9 mouse cellular contexts compared by ENCODE assay signal in the genomic region with DNA sequence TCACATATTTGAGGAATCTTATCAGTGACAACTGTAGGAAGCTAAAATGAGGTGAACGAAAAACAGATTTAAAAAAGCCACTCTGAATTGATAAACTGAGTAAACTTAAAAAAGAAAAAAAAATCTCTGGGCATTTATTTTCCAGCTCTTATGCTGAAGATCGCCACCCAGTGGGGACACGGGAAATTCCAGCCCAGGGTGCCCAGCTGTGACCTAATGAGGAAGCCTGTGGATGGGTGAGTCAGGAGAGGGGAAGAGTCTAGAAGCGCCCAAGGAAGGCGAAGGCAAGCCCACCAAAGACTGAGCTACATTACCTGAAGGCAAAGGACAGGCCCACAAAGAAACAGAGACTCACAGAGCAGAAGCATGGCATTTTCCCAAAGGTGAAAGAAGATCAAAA.
A peak's percentile ranks its signal among the peaks of the same experiment; 100 is the strongest.
DNase-seq lines count a peak whose midpoint lies in the region; ATAC-seq lines count a peak whose summit lies in the region.
"Had no signal": no experiment of that assay in that cellular context is flagged by ENCODE, and none has a peak within 500 bp of the region (broad histone marks: within the 10 kb centered on the region; RNA-seq: fewer than 3 reads in every experiment).

No protein-coding gene starts in this region.

- WGBS in heart, embryonic 14.5 days: 10% methylated on average over 5 of the region's 5 CpGs
- 34% methylated on average over 5 of the region's 5 CpGs for WGBS in midbrain, embryonic 12.5 days

- peaks cover 3% of the 10 kb centered on the region; the same call in 1 of the 2 replicates for H3K9me3 ChIP-seq in heart, embryonic 14.5 days (ENCODE audit: control insufficient read depth, low read length)
- 0 out of 2 replicates have a peak, but pooled peaks cover 3% of the 10 kb centered on the region for H3K9me3 ChIP-seq in midbrain, embryonic 12.5 days

- no peaks in the 10 kb centered on the region for H3K27me3 ChIP-seq in heart, embryonic 14.5 days (ENCODE audit: control insufficient read depth, insufficient read depth, low read length)
- H3K27me3 ChIP-seq in midbrain, embryonic 12.5 days: no peaks in the 10 kb centered on the region

- peak overlapping the region; percentile 54 for H3K9ac ChIP-seq in heart, embryonic 14.5 days (ENCODE audit: low read length)
- H3K9ac ChIP-seq in midbrain, embryonic 12.5 days (replicated peaks): no peak overlapping the region

- peak; percentile 28 to 57 for DNase-seq in cerebellum, postnatal 25 days
- no peak for DNase-seq in cerebellum, adult 11-12 months
- peak; percentile 13 to 48 for DNase-seq in urinary bladder, adult 18-20 months (ENCODE audit: low spot score in 2 of 2)
- DNase-seq in urinary bladder, postnatal 4 days (ENCODE audit: low spot score in 2 of 2): no peak
- DNase-seq in layer of hippocampus, postnatal 10 days (ENCODE audit: low spot score in 2 of 2): peak; percentile 53 to 69
- no peak for DNase-seq in thymus, adult 18-20 months

- peak overlapping the region in 1 of 2 experiments; percentile 3; a peak in 2 of 4 replicates for H3K4me3 ChIP-seq in heart, embryonic 14.5 days (ENCODE audit: control insufficient read depth in 1 of 2, insufficient read depth in 1 of 2, low read depth in 1 of 2, low read length in 2 of 2)
- H3K4me3 ChIP-seq in midbrain, embryonic 12.5 days: no peak overlapping the region

- H3K4me2 ChIP-seq in heart, embryonic 14.5 days (ENCODE audit: low read length): peak overlapping the region; percentile 60
- no peak overlapping the region for H3K4me2 ChIP-seq in midbrain, embryonic 12.5 days (replicated peaks)

- no peak for ATAC-seq in heart, embryonic 14.5 days (ENCODE audit: insufficient number of reproducible peaks, insufficient read depth, low FRiP score, low read depth)
- peak; percentile 62; the same call in 1 of the 2 replicates for ATAC-seq in midbrain, embryonic 12.5 days (ENCODE audit: low FRiP score, low read depth)

- peak overlapping the region; percentile 76 to 78 for H3K27ac ChIP-seq in heart, embryonic 14.5 days (replicated peaks in 1 of 2; ENCODE audit: control insufficient read depth in 1 of 2, insufficient read depth in 1 of 2, low read depth in 2 of 2, low read length in 2 of 2)
- no peak overlapping the region for H3K27ac ChIP-seq in midbrain, embryonic 12.5 days (replicated peaks)

- peaks cover 11 to 21% of the 10 kb centered on the region in 2 experiments for H3K4me1 ChIP-seq in heart, embryonic 14.5 days (ENCODE audit: control insufficient read depth in 2 of 2, insufficient read depth in 2 of 2, low read length in 2 of 2)
- H3K4me1 ChIP-seq in midbrain, embryonic 12.5 days: peaks cover 6% of the 10 kb centered on the region; the same call in 1 of the 2 replicates

- H3K36me3 ChIP-seq in heart, embryonic 14.5 days (ENCODE audit: control insufficient read depth, insufficient read depth, low read length): no peaks in the 10 kb centered on the region
- H3K36me3 ChIP-seq in midbrain, embryonic 12.5 days: no peaks in the 10 kb centered on the region
- H3K36me3 ChIP-seq: G1E had no signal

Comparison
In these comparisons a context has a peak if more than half of its experiments do, and no peak if none do; other contexts are left out.
1. DNase-seq: peak in cerebellum, postnatal 25 days (2 of 2), urinary bladder, adult 18-20 months (2 of 2) and layer of hippocampus, postnatal 10 days (2 of 2); none in cerebellum, adult 11-12 months (single experiment), urinary bladder, postnatal 4 days (0 of 2) and thymus, adult 18-20 months (0 of 2).